Mouse (Mus musculus): ENCODE data around the gene Perp. TPM values are rescaled to one million over a fixed set of nuclear protein-coding genes. Genes with fewer than 3 reads are reported as not detected.

The Perp gene
- 325 and 367 TPM in 2 replicates for polyA plus RNA-seq (2015; fragmentation: Nextera tagmentation; extraction: Ambion mirVana)

DNA sequence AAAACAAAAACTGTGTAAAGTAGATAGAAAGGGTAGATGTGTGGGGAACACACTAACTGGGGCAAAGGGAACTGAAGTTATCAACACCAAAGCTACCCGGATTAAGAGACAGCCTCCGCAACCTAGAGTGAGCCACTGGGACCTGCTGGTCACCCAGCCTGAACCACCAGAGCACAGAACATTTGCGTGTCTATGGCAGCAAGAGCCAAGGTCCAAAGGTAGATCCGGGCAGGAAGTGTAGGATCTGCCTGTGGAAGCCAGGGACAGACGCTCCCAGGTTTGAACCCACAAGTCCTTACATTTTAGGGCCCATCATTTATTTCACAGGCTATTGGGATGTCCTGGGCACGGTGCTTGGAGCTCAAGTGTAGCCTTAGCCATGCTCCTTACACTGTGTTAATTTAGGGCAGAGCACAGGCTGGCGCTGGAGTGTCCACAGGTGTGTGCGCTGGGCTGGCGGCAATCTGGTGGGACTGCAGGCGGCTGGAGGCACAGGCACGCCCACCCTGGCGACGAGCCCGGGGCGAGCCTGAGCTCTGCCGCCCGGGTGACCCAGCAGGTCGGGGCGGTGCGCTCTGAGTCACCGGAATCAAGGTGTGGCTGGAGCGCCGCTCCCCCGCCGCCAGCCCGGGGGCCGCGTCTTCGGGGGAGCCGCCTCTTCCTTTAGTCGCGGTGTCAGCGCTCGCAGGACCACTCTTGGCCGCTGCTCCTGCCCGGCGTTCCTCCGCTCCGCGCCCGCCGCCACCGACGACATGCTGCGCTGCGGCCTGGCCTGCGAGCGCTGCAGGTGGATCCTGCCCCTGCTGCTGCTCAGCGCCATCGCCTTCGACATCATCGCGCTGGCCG is at the start of gene Perp:
Gene Perp, plus strand, starts transcription at position 580 of the 846 bp plus-strand sequence.

Other genes with a start within 250 kb of the Perp start
- gene Arfgef3, start 101.1 kb upstream of the Perp start, polyA plus RNA-seq (2015; fragmentation: Nextera tagmentation; extraction: Ambion mirVana): 0.17 and 0.30 TPM in 2 replicates
- gene Gm4922, start 58.2 kb upstream of the Perp start, polyA plus RNA-seq (2015; fragmentation: Nextera tagmentation; extraction: Ambion mirVana): not detected in 2 replicates
- 1.1 and 1.5 TPM in 2 replicates for gene Tnfaip3, start 170.6 kb downstream of the Perp start, polyA plus RNA-seq (2015; fragmentation: Nextera tagmentation; extraction: Ambion mirVana)